Mouse (Mus musculus) hematopoietic stem cell, adult 5-6 weeks (primary cell): ENCODE measurements around the gene Slc5a6. TPM values are rescaled to one million over a fixed set of nuclear protein-coding genes. Genes with fewer than 3 reads are reported as not detected.
A peak's percentile ranks its signal among the peaks of the same experiment; 100 is the strongest.

Experiments used
- ATAC-seq, 2 experiments: fragments of 125-278 bp in 1 of 2; replicated peaks in 1 of 2; 2 replicates each; pipeline ENCODE4 v1.8.0; 2016 to 2017; ENCODE audit warnings: inconsistent platforms in 2 of 2, mild to moderate bottlenecking in 2 of 2, moderate number of reproducible peaks in 2 of 2, low read depth in 1 of 2, moderate TSS enrichment in 1 of 2; ENCODE audit not compliant: low FRiP score in 2 of 2, poor library complexity in 2 of 2, severe bottlenecking in 2 of 2, insufficient read depth in 1 of 2, low TSS enrichment in 1 of 2
- total RNA-seq: library from RNA; stranded (forward); fragments of 172-1452, 232-1000 nt; gene quantifications from 2 replicates; pipeline ENCODE4 v1.2.3, GENCODE M21; 2017

The Slc5a6 gene
- total RNA-seq = 5.1 and 6.7 TPM in 2 replicates

DNA sequence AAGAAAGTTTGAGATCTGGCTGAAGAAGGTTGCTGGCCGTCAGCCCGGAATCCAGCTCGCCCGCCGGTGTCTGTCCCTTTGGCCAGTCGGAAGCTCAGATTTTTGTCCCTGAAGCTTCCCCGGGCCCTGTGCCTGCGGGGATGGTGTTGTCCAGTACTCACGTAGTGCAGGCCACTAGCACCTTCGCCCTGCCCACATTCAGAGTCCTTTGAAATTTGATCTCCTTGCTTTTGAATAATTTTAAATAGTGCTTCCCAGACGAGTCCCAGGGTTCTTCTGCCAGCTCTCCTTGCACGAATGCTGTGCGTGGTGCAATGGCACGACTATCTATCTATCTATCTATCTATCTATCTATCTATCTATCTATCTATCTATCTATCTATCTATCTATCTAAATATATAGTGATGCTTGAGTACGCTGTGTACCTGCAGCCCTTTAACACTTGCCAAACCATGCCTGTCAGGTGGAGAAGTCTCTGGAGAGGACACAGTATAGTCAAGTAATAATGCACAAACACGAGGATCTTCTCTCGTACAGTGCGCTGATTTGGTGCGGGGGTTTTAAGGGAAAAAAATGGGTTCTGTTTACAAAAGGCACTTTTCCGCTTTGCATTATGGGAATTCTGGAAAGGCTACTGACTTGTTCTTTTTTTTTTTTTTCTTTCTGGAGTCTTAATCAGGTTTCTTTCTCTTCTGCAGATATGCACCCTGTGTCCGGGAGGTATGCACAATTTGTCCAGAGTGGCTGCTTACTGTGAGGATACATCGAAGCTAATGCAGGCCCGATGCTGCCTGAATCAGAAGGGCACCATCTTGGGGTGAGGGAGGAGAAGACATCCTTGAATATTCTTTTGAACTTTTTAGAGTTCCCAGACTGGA, at the start of gene Slc5a6:
TSS of gene Slc5a6 (minus strand) at position 162 of the 879 bp plus-strand sequence.
- ATAC-seq = peak; percentile 20 to 34; a peak in 2 of 4 replicates

GRCm38 (mm10) chr5:31095711-31096480, 47.2 kb upstream of the Slc5a6 start:
- no peak for ATAC-seq

GRCm38 (mm10) chr5:31094799-31095691, 46.3 kb upstream of the Slc5a6 start:
- ATAC-seq = peak; percentile 85 to 92

GRCm38 (mm10) chr5:31094100-31094798, 45.5 kb upstream of the Slc5a6 start:
- ATAC-seq = no peak

DNA sequence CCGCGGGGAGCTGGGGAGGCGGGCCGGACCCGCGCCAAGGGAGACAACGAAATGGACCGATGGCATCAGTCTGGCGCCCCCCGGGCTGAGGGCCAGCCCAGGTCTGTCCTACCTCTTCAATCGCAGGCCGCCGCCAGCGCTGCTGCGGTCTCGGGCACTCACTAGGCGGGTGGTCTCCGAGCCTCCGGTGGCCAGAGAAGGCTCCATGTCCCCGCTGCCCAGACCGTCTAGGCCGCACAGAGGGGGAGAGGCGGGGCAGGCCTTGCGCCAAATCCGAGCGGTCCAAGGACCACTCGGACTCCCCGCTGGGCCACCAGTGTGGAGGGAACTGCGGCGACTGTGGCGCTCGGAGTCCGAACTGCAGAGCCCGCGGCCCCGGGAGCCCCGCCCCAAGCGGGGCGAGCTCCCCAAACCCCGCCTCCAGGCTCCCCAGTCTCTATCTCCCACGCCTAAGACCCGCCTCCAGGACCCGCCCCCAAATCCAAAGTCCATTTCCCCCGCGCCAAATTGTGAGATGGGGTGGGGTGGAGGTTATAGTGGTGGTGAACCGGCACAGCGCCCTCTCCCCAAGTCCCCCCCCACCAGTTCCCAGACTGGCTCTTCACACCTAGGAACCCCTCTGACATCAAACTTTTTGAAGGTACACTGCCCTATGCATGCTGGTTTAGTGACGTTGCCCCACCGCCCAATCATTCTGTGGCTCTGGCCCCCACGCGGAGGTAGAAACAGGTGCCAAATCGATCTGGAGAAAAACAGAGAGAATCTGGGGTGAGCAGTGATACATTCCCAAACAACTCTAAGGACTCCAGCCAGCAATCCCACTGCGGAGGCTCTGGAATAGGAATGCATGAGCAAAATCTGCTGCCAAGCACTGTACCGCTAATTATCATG, 44.7 kb upstream of the Slc5a6 start:
- no peak for ATAC-seq

- ATAC-seq = no peak
Observed at GRCm38 (mm10) chr5:31092231-31092975, 43.7 kb upstream of the Slc5a6 start.

- no peak for ATAC-seq
Observed at GRCm38 (mm10) chr5:31087131-31087530, 38.4 kb upstream of the Slc5a6 start.

DNA sequence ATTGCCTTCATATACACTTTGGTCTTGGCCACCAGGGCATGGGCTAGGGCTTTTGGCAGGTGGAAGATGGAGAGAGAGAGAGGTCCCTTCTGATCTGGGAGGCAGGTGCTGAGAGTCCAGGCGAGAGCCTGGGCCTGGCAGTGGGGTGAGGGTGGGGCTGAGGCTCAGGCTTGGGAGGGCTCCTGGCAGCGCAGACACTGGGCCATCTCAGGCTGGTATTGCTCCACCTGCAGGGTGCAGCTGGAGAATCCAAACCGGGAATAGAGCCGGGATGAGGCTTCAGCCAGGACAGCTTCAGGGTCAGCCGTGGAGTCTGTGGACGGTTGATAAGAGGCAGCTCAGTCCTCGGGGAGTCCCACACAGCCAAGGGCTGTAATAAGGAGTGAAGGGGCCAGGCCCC, 37.9 kb upstream of the Slc5a6 start:
- no peak for ATAC-seq

- no peak for ATAC-seq
Observed at GRCm38 (mm10) chr5:31083949-31084348, 35.2 kb upstream of the Slc5a6 start.

GRCm38 (mm10) chr5:31082935-31083625, 34.4 kb upstream of the Slc5a6 start:
- no peak for ATAC-seq

DNA sequence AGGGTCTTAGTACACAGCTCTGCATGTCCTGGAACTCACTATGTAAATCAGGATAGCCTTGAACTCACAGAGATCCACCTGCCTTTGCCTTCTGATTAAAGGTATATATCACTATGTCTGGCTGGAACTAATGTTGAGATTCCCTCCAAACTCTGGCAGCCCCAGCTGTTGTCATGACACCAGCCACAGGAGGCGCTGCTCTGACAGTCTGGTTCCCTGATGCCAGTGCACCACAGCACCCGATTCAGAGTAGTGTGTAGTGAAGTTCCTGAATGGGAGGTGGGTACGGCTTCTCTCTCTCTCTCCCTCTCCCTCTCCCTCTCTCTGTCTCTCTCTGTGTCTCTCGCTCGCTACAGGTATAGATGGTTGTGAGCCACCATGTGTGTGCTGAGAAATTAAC, 33.6 kb upstream of the Slc5a6 start:
- peak; percentile 68 to 84 for ATAC-seq

DNA sequence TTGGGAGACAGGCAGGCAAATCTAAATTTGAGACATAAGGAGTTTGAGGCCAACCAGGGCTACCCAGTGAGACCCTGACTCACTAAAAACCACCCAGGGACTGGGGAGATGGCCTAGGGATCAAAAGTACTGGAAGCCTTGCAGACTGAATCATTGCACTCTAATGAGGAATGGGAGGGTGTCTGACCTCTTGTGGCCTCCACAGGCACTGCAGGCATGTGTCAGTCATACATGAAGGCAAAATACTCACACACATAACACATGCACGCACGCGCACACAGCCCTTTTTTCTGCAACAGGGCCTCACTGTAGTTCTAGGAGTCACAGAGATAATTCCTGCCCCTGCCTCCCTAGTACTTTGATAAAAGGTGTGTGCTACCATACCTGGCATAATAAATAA, 32.7 kb upstream of the Slc5a6 start:
- peak in 1 of 2 experiments; percentile 50; a peak in 1 of 4 replicates for ATAC-seq

DNA sequence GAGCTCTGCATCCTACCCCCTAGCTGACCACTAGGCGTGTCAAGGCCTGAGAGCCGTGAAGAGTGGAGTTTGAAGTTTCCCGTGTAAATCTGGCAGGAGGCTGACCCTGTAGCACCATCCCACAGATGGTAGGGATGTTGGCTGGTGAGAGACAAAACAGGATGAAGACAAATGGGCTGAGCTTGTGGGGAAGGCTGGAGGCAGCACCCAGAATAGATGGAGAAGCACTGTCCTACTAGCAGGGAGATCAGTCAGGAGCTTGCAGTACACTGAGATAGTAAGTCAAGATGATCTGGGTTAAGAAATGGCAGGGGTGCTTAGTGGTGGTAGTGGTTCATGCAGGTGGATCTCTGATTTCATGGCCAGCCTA, 32.1 kb upstream of the Slc5a6 start:
- ATAC-seq = no peak

DNA sequence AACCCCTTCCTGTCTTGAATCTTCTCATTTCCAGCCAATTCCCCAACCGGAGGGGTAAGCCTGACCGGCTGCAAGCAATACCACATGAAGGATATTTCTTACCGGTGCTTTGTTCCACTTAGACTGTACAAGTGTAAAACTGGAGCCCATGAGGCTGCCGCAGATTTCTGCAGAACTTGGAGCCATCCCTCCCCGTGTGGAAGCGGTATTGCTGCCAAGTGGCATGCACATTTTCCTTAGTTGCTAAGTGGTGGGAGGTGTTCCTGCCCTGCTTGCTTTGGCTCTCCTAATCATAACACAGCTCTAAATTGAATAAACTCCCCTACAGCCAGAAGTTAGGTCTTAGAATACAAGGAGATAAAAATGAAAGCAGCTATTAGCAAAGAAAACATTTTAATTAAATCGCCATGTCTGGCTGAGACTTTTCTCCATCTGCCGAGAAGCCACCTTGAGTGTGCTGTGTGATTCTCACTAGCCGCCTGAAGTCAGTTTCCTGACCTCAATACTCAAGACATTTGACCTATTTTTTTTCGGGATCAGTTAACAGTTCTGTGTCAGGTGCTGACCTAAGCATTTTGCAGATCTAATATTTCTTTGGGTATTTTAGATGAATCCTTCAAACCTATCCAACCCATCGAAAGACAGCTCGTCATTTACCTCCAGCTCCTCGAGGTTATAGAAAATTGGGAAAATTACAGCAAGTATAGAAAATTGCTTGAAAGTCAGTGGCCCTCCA, 31.5 kb upstream of the Slc5a6 start:
- ATAC-seq = no peak
